Mouse (Mus musculus) liver, adult 2 months (tissue): ENCODE measurements around the gene Focad.

ENCODE experiments used
- CTCF ChIP-seq: fragments of 200-500 bp; IDR thresholded peaks from 2 replicates; pipeline ENCODE4 v1.5.1; 2011; ENCODE audit warnings: low read depth, low read length, control low read depth
- POLR2A ChIP-seq: fragments of 200-500 bp; IDR thresholded peaks from 2 replicates; pipeline ENCODE4 v1.6.1; 2011; ENCODE audit warnings: low read length, control low read depth; ENCODE audit not compliant: insufficient read depth; ENCODE audit errors: extremely low read depth

- TF ChIP-seq CTCF (no peak), POLR2A (no peak)
Observed at GRCm38 (mm10) chr4:88278524-88278923, 184.1 kb downstream of the Focad start.
